9 mouse cellular contexts compared by ENCODE assay signal in genomic region chr11:60703131-60703530, GRCm38 (mm10). TPM values are rescaled to one million over a fixed set of nuclear protein-coding genes. Genes with fewer than 3 reads are reported as not detected.
DNase-seq lines count a peak whose midpoint lies in the region; ATAC-seq and TF ChIP-seq lines count a peak whose summit lies in the region.
"Had no signal": no experiment of that assay in that cellular context is flagged by ENCODE, and none has a peak within 500 bp of the region (broad histone marks: within the 10 kb centered on the region; RNA-seq: fewer than 3 reads in every experiment).

No protein-coding gene starts in this region.

- no peak overlapping the region for H3K27ac ChIP-seq in embryonic facial prominence, embryonic 14.5 days (replicated peaks; ENCODE audit: low read depth, low read length)
- H3K27ac ChIP-seq in liver, embryonic 14.5 days, result no peak overlapping the region
- H3K27ac ChIP-seq: heart, embryonic 13.5 days had no signal

- TF ChIP-seq CTCF in liver, embryonic 14.5 days (IDR thresholded peaks at IDR 0.05; ENCODE audit: low read depth), result peak; percentile 89

- peaks cover 24% of the 10 kb centered on the region for H3K4me1 ChIP-seq in embryonic facial prominence, embryonic 14.5 days (ENCODE audit: control insufficient read depth, insufficient read depth, low read length)
- peaks cover 8 to 14% of the 10 kb centered on the region in 2 experiments for H3K4me1 ChIP-seq in liver, embryonic 14.5 days (replicated peaks; ENCODE audit: control insufficient read depth in 2 of 2, insufficient read depth in 2 of 2, low read length in 1 of 2)

- no peak for ATAC-seq in embryonic facial prominence, embryonic 14.5 days (ENCODE audit: low read depth)
- ATAC-seq in liver, embryonic 14.5 days (ENCODE audit: insufficient read depth), result no peak

- DNase-seq in ovary, postnatal 14 days (ENCODE audit: low spot score), result peak; percentile 51
- no peak for DNase-seq in ovary, postnatal 10 days (ENCODE audit: low spot score)
- peak; percentile 76 to 85 for DNase-seq in adrenal gland, postnatal 36 days
- peak; percentile 67 for DNase-seq in embryonic facial prominence, embryonic 14.5 days (ENCODE audit: low spot score)
- peak; percentile 75 for DNase-seq in induced T-regulatory cell, adult 2 months (ENCODE audit: low read depth)
- DNase-seq in liver, embryonic 14.5 days (ENCODE audit: low read depth in 3 of 3, low spot score in 3 of 3), result peak in 1 of 3 experiments; percentile 44
- DNase-seq in retina, embryonic 14.5 days (ENCODE audit: low spot score), result peak; percentile 88
- peak; percentile 51 for DNase-seq in urinary bladder, postnatal 25 days (ENCODE audit: low spot score)

- no peaks in the 10 kb centered on the region for H3K9me3 ChIP-seq in embryonic facial prominence, embryonic 14.5 days (ENCODE audit: control insufficient read depth, low read length)
- H3K9me3 ChIP-seq in liver, embryonic 14.5 days (ENCODE audit: control insufficient read depth, low read length), result no peaks in the 10 kb centered on the region
- H3K9me3 ChIP-seq: heart, embryonic 13.5 days had no signal

- H3K36me3 ChIP-seq in embryonic facial prominence, embryonic 14.5 days (ENCODE audit: control insufficient read depth, insufficient read depth, low read length), result peaks cover 44% of the 10 kb centered on the region
- peaks cover 4% of the 10 kb centered on the region; the same call in 1 of the 2 replicates for H3K36me3 ChIP-seq in liver, embryonic 14.5 days (replicated peaks; ENCODE audit: control insufficient read depth, insufficient read depth, low read depth)

- no peak overlapping the region for H3K4me2 ChIP-seq in embryonic facial prominence, embryonic 14.5 days (ENCODE audit: low read depth, low read length)
- no peak overlapping the region for H3K4me2 ChIP-seq in liver, embryonic 14.5 days (ENCODE audit: low read depth)
- H3K4me2 ChIP-seq: heart, embryonic 13.5 days had no signal

- no peak overlapping the region for H3K4me3 ChIP-seq in embryonic facial prominence, embryonic 14.5 days (ENCODE audit: low read depth, low read length)
- H3K4me3 ChIP-seq in liver, embryonic 14.5 days (ENCODE audit: insufficient read depth in 1 of 2, low read depth in 2 of 2, low read length in 2 of 2), result no peak overlapping the region
- H3K4me3 ChIP-seq: heart, embryonic 13.5 days had no signal

- 35% methylated on average over 4 of the region's 4 CpGs for WGBS in embryonic facial prominence, embryonic 14.5 days
- WGBS in liver, embryonic 14.5 days (ENCODE audit: insufficient replicate concordance), result 28% methylated on average over 4 of the region's 4 CpGs

- no peak overlapping the region for H3K9ac ChIP-seq in embryonic facial prominence, embryonic 14.5 days (ENCODE audit: low read depth, low read length)
- H3K9ac ChIP-seq in liver, embryonic 14.5 days (replicated peaks), result no peak overlapping the region
- H3K9ac ChIP-seq: heart, embryonic 13.5 days had no signal

- H3K27me3 ChIP-seq in embryonic facial prominence, embryonic 14.5 days (replicated peaks; ENCODE audit: control insufficient read depth, insufficient read depth, low read length), result no peaks in the 10 kb centered on the region
- no peaks in the 10 kb centered on the region for H3K27me3 ChIP-seq in liver, embryonic 14.5 days (ENCODE audit: control insufficient read depth, insufficient read depth, low read length)
- H3K27me3 ChIP-seq: heart, embryonic 13.5 days had no signal

- TF ChIP-seq EP300 in liver, embryonic 14.5 days (IDR thresholded peaks at IDR 0.05; ENCODE audit: low read depth), result no peak

RNA-seq across cellular contexts. Expression of gene Llgl1, which starts 3.6 kb away (rescaled TPM):
- 10 to 100 TPM; 23.6 to 24.7 TPM for total RNA-seq in adrenal gland, postnatal 36 days (2021)
- 49.7 and 57.8 TPM in 2 replicates for polyA plus RNA-seq in embryonic facial prominence, embryonic 14.5 days (2014; fragmentation: Nextera tagmentation; extraction: Ambion mirVana)
- 12.4 and 13.2 TPM in 2 replicates for polyA plus RNA-seq in liver, embryonic 14.5 days (2012; rRNA removed)
- 8.5 and 11.0 TPM in 2 replicates for polyA plus RNA-seq in liver, embryonic 14.5 days (2014; fragmentation: Nextera tagmentation; extraction: Ambion mirVana)

RNA-seq across cellular contexts. Expression of gene Flii, which starts 23.9 kb away (rescaled TPM):
- 100 to 1,000 TPM; 137 to 162 TPM for total RNA-seq in adrenal gland, postnatal 36 days (2021)
- polyA plus RNA-seq in embryonic facial prominence, embryonic 14.5 days (2014; fragmentation: Nextera tagmentation; extraction: Ambion mirVana), result 76.1 and 76.9 TPM in 2 replicates
- 19.4 and 35.3 TPM in 2 replicates for polyA plus RNA-seq in liver, embryonic 14.5 days (2012; rRNA removed)
- polyA plus RNA-seq in liver, embryonic 14.5 days (2014; fragmentation: Nextera tagmentation; extraction: Ambion mirVana), result 22.5 and 25.7 TPM in 2 replicates

RNA-seq across cellular contexts. Expression of gene Mief2, which starts 25.1 kb away (rescaled TPM):
- total RNA-seq in adrenal gland, postnatal 36 days (2021), result 10 to 100 TPM; 27.7 to 38.1 TPM
- 17.3 and 18.8 TPM in 2 replicates for polyA plus RNA-seq in embryonic facial prominence, embryonic 14.5 days (2014; fragmentation: Nextera tagmentation; extraction: Ambion mirVana)
- polyA plus RNA-seq in liver, embryonic 14.5 days (2012; rRNA removed), result 1.8 and 2.0 TPM in 2 replicates
- polyA plus RNA-seq in liver, embryonic 14.5 days (2014; fragmentation: Nextera tagmentation; extraction: Ambion mirVana), result 1.8 and 2.5 TPM in 2 replicates
